Mouse (Mus musculus) forebrain, embryonic 15.5 days (tissue): Measurements from ENCODE around the gene Hand1. TPM values are rescaled to one million over a fixed set of nuclear protein-coding genes. Genes with fewer than 3 reads are reported as not detected.
"Not testable (repeated sequence)": the region's sequence is repeated elsewhere in the genome, so short reads cannot be mapped to it uniquely, and the experiment has no call there.

Source experiments
- ATAC-seq: fragments of 200-750 bp; cut with Nextera tagmentation; replicated peaks from 2 replicates; pipeline ENCODE4 v1.8.0; 2017; ENCODE audit warnings: mild to moderate bottlenecking, moderate TSS enrichment, moderate library complexity
- H3K27ac ChIP-seq: fragments of 300-500 bp; sonication (generic); replicated peaks from 2 replicates; pipeline ENCODE4 v1.5.1; 2015; ENCODE audit warnings: mild to moderate bottlenecking, inconsistent platforms
- H3K27me3 ChIP-seq: fragments of 300-500 bp; sonication (generic); 2 replicates; pipeline ENCODE4 v1.6.1; 2015; ENCODE audit warnings: inconsistent platforms
- H3K36me3 ChIP-seq: fragments of 300-500 bp; sonication (generic); 2 replicates; pipeline ENCODE4 v1.6.1; 2015; ENCODE audit warnings: mild to moderate bottlenecking, inconsistent platforms
- H3K4me1 ChIP-seq: fragments of 300-500 bp; sonication (generic); 2 replicates; pipeline ENCODE4 v1.6.1; 2015; ENCODE audit warnings: inconsistent platforms
- H3K4me2 ChIP-seq: fragments of 300-500 bp; sonication (generic); replicated peaks from 2 replicates; pipeline ENCODE4 v1.6.1; 2015; ENCODE audit warnings: mild to moderate bottlenecking, inconsistent platforms
- H3K4me3 ChIP-seq: fragments of 300-500 bp; sonication (generic); 2 replicates; pipeline ENCODE4 v1.5.1; 2015; ENCODE audit warnings: mild to moderate bottlenecking, inconsistent platforms
- H3K9ac ChIP-seq: fragments of 300-500 bp; sonication (generic); replicated peaks from 2 replicates; pipeline ENCODE4 v1.6.1; 2015; ENCODE audit warnings: mild to moderate bottlenecking, inconsistent platforms
- H3K9me3 ChIP-seq: fragments of 300-500 bp; sonication (generic); 2 replicates; pipeline ENCODE4 v1.6.1; 2016; ENCODE audit warnings: inconsistent platforms
- WGBS: fragments of 180-500 bp; shearing (Covaris S2); methylation state at CpG from one replicate; pipeline ENCODE4 v1.1.7; 2015; ENCODE audit warnings: mixed read lengths; 5-methylcytosine and 5-hydroxymethylcytosine counted together
- polyA plus RNA-seq: library from polyadenylated mRNA; unstranded; fragments of >200 nt; fragmentation: Nextera tagmentation; extraction: Ambion mirVana; gene quantifications from 2 replicates; pipeline ENCODE4 v1.2.1, GENCODE M21; 2015

The Hand1 gene
- polyA plus RNA-seq, 1 experiment from 2014 or later: not detected

DNA sequence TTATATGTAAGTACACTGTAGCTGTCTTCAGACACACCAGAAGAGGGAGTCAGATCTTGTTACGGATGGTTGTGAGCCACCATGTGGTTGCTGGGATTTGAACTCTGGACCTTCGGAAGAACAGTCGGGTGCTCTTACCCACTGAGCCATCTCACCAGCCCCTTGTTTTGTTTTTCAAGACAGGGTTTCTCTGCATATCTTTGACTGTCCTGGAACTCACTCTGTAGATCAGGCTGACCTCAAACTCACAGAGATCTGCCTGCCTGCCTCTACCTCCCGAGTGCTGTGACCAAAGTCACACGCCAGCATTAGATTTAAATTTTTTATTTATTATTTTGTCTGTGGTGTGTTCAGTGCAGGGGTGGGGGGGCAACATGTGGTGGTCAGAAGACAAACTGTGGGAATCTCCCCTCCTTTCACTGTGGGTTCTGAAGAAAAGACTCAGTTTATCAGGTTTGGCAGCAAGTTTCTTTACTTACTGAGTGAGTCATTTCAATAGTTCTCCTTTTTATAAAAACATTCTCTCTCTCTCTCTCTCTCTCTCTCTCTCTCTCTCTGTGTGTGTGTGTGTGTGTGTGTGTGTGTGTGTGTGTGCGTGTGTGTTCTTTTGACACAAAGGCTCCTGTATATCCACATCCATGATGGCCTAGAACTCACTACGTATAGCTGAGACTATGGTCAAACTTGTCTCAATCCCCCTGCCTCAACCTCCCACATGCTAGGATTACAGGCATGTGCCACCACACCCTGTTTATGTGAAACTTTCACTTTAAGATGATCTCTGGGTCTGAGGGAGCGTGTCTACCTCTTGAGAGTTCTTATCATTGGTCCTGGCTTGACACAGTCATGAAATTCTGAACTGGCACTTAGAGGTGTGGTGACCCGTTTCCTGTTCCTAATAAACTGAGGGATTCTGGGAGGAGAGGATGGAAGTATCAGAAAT lies 14.1 kb upstream of the Hand1 start:
- H3K4me3 ChIP-seq, ATAC-seq, H3K9ac ChIP-seq, H3K4me2 ChIP-seq, H3K27me3 ChIP-seq, H3K9me3 ChIP-seq, H3K27ac ChIP-seq, H3K4me1 ChIP-seq, H3K36me3 ChIP-seq: not testable (repeated sequence)
- WGBS: 81% methylated on average over 9 of the region's 9 CpGs

DNA sequence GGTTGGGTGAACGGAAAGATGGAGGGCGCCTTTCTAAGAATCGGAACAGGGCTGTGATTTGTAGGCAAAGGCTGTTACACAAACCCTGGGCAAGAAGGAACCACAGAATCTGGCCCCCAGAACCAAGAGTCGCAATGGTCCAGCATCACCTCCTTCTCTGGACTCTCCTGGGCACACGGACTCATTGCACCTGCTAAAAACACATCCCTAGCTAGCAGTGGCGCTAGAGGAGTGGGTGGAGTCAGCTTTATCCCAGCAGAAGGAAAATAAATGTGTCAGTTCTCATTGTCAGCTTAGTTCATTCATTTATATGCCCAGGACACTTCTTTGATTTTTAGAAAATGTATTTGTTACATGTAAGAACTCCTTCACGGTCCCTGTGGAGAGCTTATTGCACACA lies 8.8 kb upstream of the Hand1 start:
- Histone ChIP-seq H3K4me2 (no peak overlapping the region), H3K9me3 (no peaks in the 10 kb centered on the region), H3K4me1 (peaks cover 11% of the 10 kb centered on the region; the same call in 1 of the 2 replicates), H3K27me3 (peaks cover 57% of the 10 kb centered on the region), H3K27ac (no peak overlapping the region), H3K4me3 (no peak overlapping the region), H3K9ac (no peak overlapping the region), H3K36me3 (no peaks in the 10 kb centered on the region)
- WGBS: 19% methylated on average over 7 of the region's 7 CpGs
- ATAC-seq: no peak

DNA sequence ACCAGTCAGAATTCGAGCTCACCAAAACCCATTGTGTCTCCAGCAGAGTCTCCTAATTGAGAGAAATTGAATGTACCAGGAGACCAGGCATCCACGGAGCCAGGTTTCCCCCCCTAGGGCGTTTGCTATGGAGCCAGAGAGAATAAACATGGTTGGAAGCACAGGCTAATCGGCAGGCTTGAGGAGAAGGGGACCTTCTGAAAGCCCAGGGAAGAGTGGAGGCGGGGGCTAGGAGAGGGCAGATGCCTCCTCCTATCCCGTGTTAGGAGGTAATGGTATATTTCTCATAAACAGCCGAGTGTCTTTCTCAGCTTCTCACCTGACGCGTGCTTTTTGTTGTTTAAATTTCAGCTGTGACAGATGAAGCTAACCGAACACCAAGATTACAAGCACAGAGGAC lies 8.4 kb upstream of the Hand1 start:
- Histone ChIP-seq H3K4me1 (peaks cover 11% of the 10 kb centered on the region; the same call in 1 of the 2 replicates), H3K4me3 (no peak overlapping the region), H3K4me2 (no peak overlapping the region), H3K27ac (no peak overlapping the region), H3K36me3 (no peaks in the 10 kb centered on the region), H3K9ac (no peak overlapping the region), H3K27me3 (peaks cover 61% of the 10 kb centered on the region), H3K9me3 (no peaks in the 10 kb centered on the region)
- 6% methylated on average over 10 of the region's 10 CpGs for WGBS
- ATAC-seq: no peak

GRCm38 (mm10) chr11:57837861-57838680 lies 5.5 kb upstream of the Hand1 start:
- WGBS: 7% methylated on average over 22 of the region's 22 CpGs
- Histone ChIP-seq H3K9me3 (no peaks in the 10 kb centered on the region), H3K27ac (no peak overlapping the region), H3K4me1 (peaks cover 11% of the 10 kb centered on the region; the same call in 1 of the 2 replicates), H3K9ac (no peak overlapping the region), H3K4me2 (no peak overlapping the region), H3K4me3 (no peak overlapping the region), H3K27me3 (peaks cover 88% of the 10 kb centered on the region), H3K36me3 (no peaks in the 10 kb centered on the region)
- no peak for ATAC-seq

GRCm38 (mm10) chr11:57836872-57837680 lies 4.5 kb upstream of the Hand1 start:
- WGBS: under 1% methylated on average over 38 of the region's 38 CpGs
- no peaks in the 10 kb centered on the region for H3K9me3 ChIP-seq
- peaks cover 11% of the 10 kb centered on the region; the same call in 1 of the 2 replicates for H3K4me1 ChIP-seq
- no peak overlapping the region for H3K9ac ChIP-seq
- no peak overlapping the region for H3K4me3 ChIP-seq
- ATAC-seq: no peak
- H3K27ac ChIP-seq: no peak overlapping the region
- no peaks in the 10 kb centered on the region for H3K36me3 ChIP-seq
- no peak overlapping the region for H3K4me2 ChIP-seq
- H3K27me3 ChIP-seq: peaks cover 94% of the 10 kb centered on the region

DNA sequence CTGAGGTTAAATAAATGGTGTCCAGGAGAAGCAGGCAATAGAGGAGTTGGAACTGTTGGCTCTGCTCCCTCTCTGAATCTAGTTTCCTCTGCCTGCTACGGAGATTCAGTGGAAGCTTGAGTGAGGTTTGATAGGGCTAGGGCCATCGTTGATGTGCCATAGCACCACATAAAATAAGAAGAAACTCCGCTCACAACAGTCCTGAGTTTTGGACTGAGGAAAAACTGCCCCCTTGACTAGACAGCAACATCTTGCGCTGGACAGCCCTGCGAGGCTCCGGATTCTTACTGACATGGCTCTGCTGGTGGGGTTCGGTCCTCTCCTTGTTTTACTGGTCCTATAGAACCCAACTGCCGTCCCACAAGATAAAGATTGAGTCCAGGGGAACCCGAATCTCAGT lies 3.8 kb upstream of the Hand1 start:
- Histone ChIP-seq H3K36me3 (no peaks in the 10 kb centered on the region), H3K4me2 (no peak overlapping the region), H3K27ac (no peak overlapping the region), H3K4me1 (peaks cover 11% of the 10 kb centered on the region; the same call in 1 of the 2 replicates), H3K4me3 (no peak overlapping the region), H3K9me3 (no peaks in the 10 kb centered on the region), H3K9ac (no peak overlapping the region), H3K27me3 (peaks cover 94% of the 10 kb centered on the region)
- WGBS: 5% methylated on average over 9 of the region's 9 CpGs
- ATAC-seq: no peak

- H3K4me3 ChIP-seq: no peak overlapping the region
- H3K4me1 ChIP-seq: peaks cover 6% of the 10 kb centered on the region; the same call in 1 of the 2 replicates
- no peaks in the 10 kb centered on the region for H3K9me3 ChIP-seq
- H3K9ac ChIP-seq: no peak overlapping the region
- no peak overlapping the region for H3K4me2 ChIP-seq
- H3K27ac ChIP-seq: no peak overlapping the region
- ATAC-seq: no peak
- 13% methylated on average over 3 of the region's 3 CpGs for WGBS
- no peaks in the 10 kb centered on the region for H3K36me3 ChIP-seq
- H3K27me3 ChIP-seq: peaks cover 94% of the 10 kb centered on the region
Measured at GRCm38 (mm10) chr11:57835931-57836330, 3.3 kb upstream of the Hand1 start.

GRCm38 (mm10) chr11:57835331-57835730 lies 2.7 kb upstream of the Hand1 start:
- H3K36me3 ChIP-seq: no peaks in the 10 kb centered on the region
- peaks cover 94% of the 10 kb centered on the region for H3K27me3 ChIP-seq
- no peak overlapping the region for H3K4me3 ChIP-seq
- H3K27ac ChIP-seq: no peak overlapping the region
- H3K9ac ChIP-seq: no peak overlapping the region
- no peaks in the 10 kb centered on the region for H3K9me3 ChIP-seq
- ATAC-seq: no peak
- WGBS: 18% methylated on average over 2 of the region's 2 CpGs
- H3K4me2 ChIP-seq: no peak overlapping the region
- peaks cover 5% of the 10 kb centered on the region; the same call in 1 of the 2 replicates for H3K4me1 ChIP-seq

DNA sequence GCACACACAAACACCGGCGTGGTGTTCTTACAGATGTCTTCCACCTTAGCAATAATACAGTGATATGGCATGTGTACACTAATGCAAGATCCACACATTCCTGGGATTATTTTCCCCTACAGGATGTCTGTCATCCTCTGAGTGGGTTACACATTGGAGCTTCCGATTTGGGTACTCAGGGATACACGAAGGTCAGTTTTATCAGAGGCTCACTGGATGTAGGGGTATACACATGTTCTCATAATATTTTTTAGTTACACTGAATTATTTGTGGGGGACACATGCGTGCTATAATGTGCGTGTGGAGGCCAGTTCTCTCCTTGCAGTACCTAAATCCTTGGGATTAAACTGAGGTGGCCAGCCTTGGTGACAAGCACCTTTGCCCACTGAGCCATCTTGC lies 1.4 kb upstream of the Hand1 start:
- Histone ChIP-seq H3K4me1 (peaks cover 9% of the 10 kb centered on the region), H3K4me2 (no peak overlapping the region), H3K4me3 (no peak overlapping the region), H3K36me3 (no peaks in the 10 kb centered on the region), H3K9me3 (no peaks in the 10 kb centered on the region), H3K9ac (no peak overlapping the region), H3K27ac (no peak overlapping the region), H3K27me3 (peaks cover 95% of the 10 kb centered on the region)
- ATAC-seq: no peak
- WGBS: 9% methylated on average over 6 of the region's 6 CpGs

DNA sequence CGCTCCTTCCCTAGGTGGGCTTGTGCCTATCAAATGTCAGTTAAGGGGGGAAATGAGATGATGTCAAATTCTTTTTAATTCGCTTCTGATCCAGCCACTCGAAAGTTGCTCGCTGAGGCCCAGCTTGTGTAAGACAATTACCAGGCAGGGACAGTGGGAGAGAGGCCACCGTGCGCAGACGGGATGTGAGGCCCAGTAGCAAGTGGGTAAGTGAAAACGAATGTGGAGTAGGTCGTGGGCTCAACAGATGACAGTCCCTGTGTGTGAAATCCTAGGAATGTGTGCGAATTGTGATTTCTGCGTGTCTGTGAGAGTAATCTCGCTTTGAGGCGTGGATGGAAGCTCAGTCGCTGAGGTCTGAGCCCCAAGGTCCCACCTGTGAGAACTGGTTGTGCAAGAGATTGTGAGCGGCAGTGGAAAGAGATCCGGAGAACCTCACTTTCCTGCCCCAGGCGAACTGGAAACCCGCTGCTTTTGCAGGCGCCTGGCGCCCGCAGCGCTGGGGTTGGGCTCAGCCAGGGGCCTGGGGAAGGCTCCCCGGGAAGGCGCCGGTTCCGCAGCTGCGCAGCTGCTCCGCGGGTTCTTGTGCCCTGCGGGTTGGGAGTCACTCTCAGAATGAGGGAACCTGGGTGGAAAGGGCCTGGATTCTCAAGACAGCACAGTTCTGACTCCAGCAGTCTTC lies 819 bp upstream of the Hand1 start:
- Histone ChIP-seq H3K4me2 (no peak overlapping the region), H3K27ac (no peak overlapping the region), H3K36me3 (no peaks in the 10 kb centered on the region), H3K27me3 (peaks cover 95% of the 10 kb centered on the region), H3K9me3 (no peaks in the 10 kb centered on the region), H3K9ac (no peak overlapping the region), H3K4me1 (peaks cover 10% of the 10 kb centered on the region), H3K4me3 (no peak overlapping the region)
- WGBS: 2% methylated on average over 30 of the region's 30 CpGs
- ATAC-seq: no peak

- Histone ChIP-seq H3K9me3 (no peaks in the 10 kb centered on the region), H3K27ac (no peak overlapping the region), H3K4me2 (no peak overlapping the region), H3K36me3 (no peaks in the 10 kb centered on the region), H3K4me3 (no peak overlapping the region), H3K9ac (no peak overlapping the region), H3K27me3 (peaks cover 87% of the 10 kb centered on the region), H3K4me1 (peaks cover 17% of the 10 kb centered on the region)
- 7% methylated on average over 16 of the region's 16 CpGs for WGBS
- ATAC-seq: no peak
Measured at GRCm38 (mm10) chr11:57831861-57832260, 757 bp downstream of the Hand1 start.
